Mouse (Mus musculus) liver, adult 2 months (tissue): ENCODE data around the gene Topors. TPM values are rescaled to one million over a fixed set of nuclear protein-coding genes. Genes with fewer than 3 reads are reported as not detected.

Experiments
- DNase-seq: peaks from one replicate; pipeline ENCODE4 v3.0.0-alpha.2; 2011; ENCODE audit warnings: low read depth, low spot score; ENCODE audit errors: extremely low read depth
- H3K27ac ChIP-seq: fragments of 200-500 bp; replicated peaks from 2 replicates; pipeline ENCODE4 v1.5.1; 2012; ENCODE audit warnings: low read depth, mild to moderate bottlenecking, control low read depth, inconsistent platforms, low read length; ENCODE audit not compliant: insufficient read depth
- H3K27me3 ChIP-seq: fragments of 200-500 bp; 2 replicates; pipeline ENCODE4 v1.6.1; 2012; ENCODE audit warnings: mild to moderate bottlenecking, moderate library complexity, low read length, inconsistent platforms; ENCODE audit not compliant: control insufficient read depth, insufficient read depth
- H3K36me3 ChIP-seq: fragments of 200-500 bp; 2 replicates; pipeline ENCODE4 v1.6.1; 2012; ENCODE audit warnings: low read length, inconsistent platforms; ENCODE audit not compliant: control insufficient read depth, insufficient read depth
- H3K4me1 ChIP-seq: fragments of 200-500 bp; 2 replicates; pipeline ENCODE4 v1.6.1; 2011; ENCODE audit warnings: low read length; ENCODE audit not compliant: control insufficient read depth, insufficient read depth
- H3K4me3 ChIP-seq: fragments of 200-500 bp; 2 replicates; pipeline ENCODE4 v1.5.1; 2011; ENCODE audit warnings: low read depth, mild to moderate bottlenecking, control low read depth, low read length, moderate library complexity; ENCODE audit not compliant: insufficient read depth
- H3K79me2 ChIP-seq: fragments of 200-500 bp; 2 replicates; pipeline ENCODE4 v1.6.1; 2012; ENCODE audit warnings: inconsistent platforms, mild to moderate bottlenecking, low read length, moderate library complexity; ENCODE audit not compliant: control insufficient read depth, insufficient read depth
- H3K9ac ChIP-seq: fragments of 200-500 bp; 2 replicates; pipeline ENCODE4 v1.6.1; 2012; ENCODE audit warnings: low read depth, mild to moderate bottlenecking, control low read depth, inconsistent platforms, low read length
- CTCF ChIP-seq: fragments of 200-500 bp; IDR thresholded peaks from 2 replicates; pipeline ENCODE4 v1.5.1; 2011; ENCODE audit warnings: low read depth, low read length, control low read depth
- POLR2A ChIP-seq: fragments of 200-500 bp; IDR thresholded peaks from 2 replicates; pipeline ENCODE4 v1.6.1; 2011; ENCODE audit warnings: low read length, control low read depth; ENCODE audit not compliant: insufficient read depth; ENCODE audit errors: extremely low read depth
- WGBS: fragments of 180-500 bp; shearing (Covaris S2); methylation state at CpG from one replicate; pipeline ENCODE4 v1.1.7; 2018; 5-methylcytosine and 5-hydroxymethylcytosine counted together
- polyA plus RNA-seq: library from polyadenylated mRNA; depleted of rRNA; stranded (reverse); fragments of >200 nt; gene quantifications from 2 replicates; pipeline ENCODE4 v1.2.3, GENCODE M21; 2012
- total RNA-seq: library from RNA; depleted of rRNA; stranded (reverse); fragments of >200 nt; gene quantifications from 2 replicates; pipeline ENCODE4 v1.2.3, GENCODE M21; 2014

Gene Topors
- total and polyA plus RNA-seq, 2 experiments = 2.7 to 23.1 TPM

- H3K9ac ChIP-seq = no peak overlapping the region
- no peak overlapping the region for H3K27ac ChIP-seq
- peaks cover 6% of the 10 kb centered on the region; the same call in 1 of the 2 replicates for H3K79me2 ChIP-seq
- TF ChIP-seq CTCF = no peak
- TF ChIP-seq POLR2A = no peak
- peaks cover 10% of the 10 kb centered on the region; the same call in 1 of the 2 replicates for H3K36me3 ChIP-seq
- 85% methylated on average over 4 of the region's 4 CpGs for WGBS
- H3K4me3 ChIP-seq = no peak overlapping the region
- peaks cover 5% of the 10 kb centered on the region; the same call in 1 of the 2 replicates for H3K4me1 ChIP-seq
- no peak for DNase-seq
- no peaks in the 10 kb centered on the region for H3K27me3 ChIP-seq
These were observed 32.8 kb downstream of the Topors start for GRCm38 (mm10) chr4:40236829-40237228.

- TF ChIP-seq CTCF (no peak), POLR2A (no peak)
- H3K4me1 ChIP-seq = no peaks in the 10 kb centered on the region
- no peak for DNase-seq
- no peak overlapping the region for H3K9ac ChIP-seq
- no peak overlapping the region for H3K4me3 ChIP-seq
- no peak overlapping the region for H3K27ac ChIP-seq
- no peaks in the 10 kb centered on the region for H3K27me3 ChIP-seq
- peaks cover 6% of the 10 kb centered on the region; the same call in 1 of the 2 replicates for H3K79me2 ChIP-seq
- H3K36me3 ChIP-seq = peaks cover 10% of the 10 kb centered on the region; the same call in 1 of the 2 replicates
- 89% methylated on average over 6 of the region's 6 CpGs for WGBS
These were observed 35.4 kb downstream of the Topors start for GRCm38 (mm10) chr4:40234256-40234655.

- Histone ChIP-seq H3K27me3 (no peaks in the 10 kb centered on the region), H3K4me3 (no peak overlapping the region), H3K79me2 (no peaks in the 10 kb centered on the region; the same call in 1 of the 2 replicates), H3K36me3 (peaks cover 12% of the 10 kb centered on the region; the same call in 1 of the 2 replicates), H3K27ac (no peak overlapping the region), H3K9ac (no peak overlapping the region), H3K4me1 (no peaks in the 10 kb centered on the region)
- DNase-seq = no peak
- WGBS = 93% methylated on average over 7 of the region's 7 CpGs
- TF ChIP-seq CTCF (no peak), POLR2A (no peak)
These were observed 36.5 kb downstream of the Topors start for GRCm38 (mm10) chr4:40233062-40233664.

- no peak for DNase-seq
- no peak overlapping the region for H3K27ac ChIP-seq
- no peaks in the 10 kb centered on the region for H3K4me1 ChIP-seq
- H3K27me3 ChIP-seq = no peaks in the 10 kb centered on the region
- no peak overlapping the region for H3K9ac ChIP-seq
- TF ChIP-seq POLR2A (no peak), CTCF (no peak)
- peaks cover 27% of the 10 kb centered on the region for H3K36me3 ChIP-seq
- 98% methylated on average over 6 of the region's 6 CpGs for WGBS
- H3K79me2 ChIP-seq = no peaks in the 10 kb centered on the region; the same call in 1 of the 2 replicates
- H3K4me3 ChIP-seq = no peak overlapping the region
These were observed 39.9 kb downstream of the Topors start for GRCm38 (mm10) chr4:40229723-40230122.

- Histone ChIP-seq H3K27ac (no peak overlapping the region), H3K27me3 (no peaks in the 10 kb centered on the region), H3K79me2 (no peaks in the 10 kb centered on the region; the same call in 1 of the 2 replicates), H3K4me3 (no peak overlapping the region), H3K9ac (no peak overlapping the region), H3K36me3 (peaks cover 35% of the 10 kb centered on the region), H3K4me1 (no peaks in the 10 kb centered on the region)
- no peak for TF ChIP-seq CTCF
- TF ChIP-seq POLR2A = no peak
- DNase-seq = no peak
- 95% methylated on average over 7 of the region's 7 CpGs for WGBS
These were observed 41.8 kb downstream of the Topors start for GRCm38 (mm10) chr4:40227886-40228285.

- Histone ChIP-seq H3K4me3 (no peak overlapping the region), H3K27me3 (no peaks in the 10 kb centered on the region), H3K4me1 (no peaks in the 10 kb centered on the region), H3K36me3 (peaks cover 33% of the 10 kb centered on the region), H3K27ac (no peak overlapping the region), H3K79me2 (no peaks in the 10 kb centered on the region), H3K9ac (no peak overlapping the region)
- 88% methylated on average over 11 of the region's 11 CpGs for WGBS
- no peak for DNase-seq
- no peak for TF ChIP-seq CTCF
- no peak for TF ChIP-seq POLR2A
These were observed 42.5 kb downstream of the Topors start for GRCm38 (mm10) chr4:40227131-40227530.
